Mouse (Mus musculus): ENCODE data around the gene Smim5. TPM values are rescaled to one million over a fixed set of nuclear protein-coding genes. Genes with fewer than 3 reads are reported as not detected.

Gene Smim5
- total and polyA plus RNA-seq, 2 experiments from 2014 or later, result 0.95 to 2.4 TPM

- H3K27ac ChIP-seq (ENCODE audit: low read depth, low read length), result no peak overlapping the region
- DNase-seq (no peak), ATAC-seq (no peak)
- H3K4me1 ChIP-seq (ENCODE audit: insufficient read depth), result peaks cover 6% of the 10 kb centered on the region; the same call in 1 of the 2 replicates
- H3K4me3 ChIP-seq (ENCODE audit: low read depth, low read length), result no peak overlapping the region
- H3K9me3 ChIP-seq (ENCODE audit: low read length), result no peaks in the 10 kb centered on the region
- H3K4me2 ChIP-seq (ENCODE audit: low read depth), result no peak overlapping the region
- no peak overlapping the region for H3K9ac ChIP-seq
- WGBS, result 89% methylated on average over 8 of the region's 8 CpGs
- no peak for TF ChIP-seq CTCF (IDR thresholded peaks at IDR 0.05; ENCODE audit: low read depth)
- H3K27me3 ChIP-seq (ENCODE audit: insufficient read depth, low read length), result peaks cover 20% of the 10 kb centered on the region
- H3K36me3 ChIP-seq (ENCODE audit: insufficient read depth), result no peaks in the 10 kb centered on the region
These were observed 35.9 kb upstream of the Smim5 start for GRCm38 (mm10) chr11:115863895-115864294.

GRCm38 (mm10) chr11:115869393-115869792 lies 30.4 kb upstream of the Smim5 start:
- no peak overlapping the region for H3K9ac ChIP-seq
- no peak overlapping the region for H3K27ac ChIP-seq (ENCODE audit: low read depth, low read length)
- no peak overlapping the region for H3K4me2 ChIP-seq (ENCODE audit: low read depth)
- H3K27me3 ChIP-seq (ENCODE audit: insufficient read depth, low read length), result no peaks in the 10 kb centered on the region; the same call in 1 of the 2 replicates
- no peak for TF ChIP-seq CTCF (IDR thresholded peaks at IDR 0.05; ENCODE audit: low read depth)
- H3K36me3 ChIP-seq (ENCODE audit: insufficient read depth), result no peaks in the 10 kb centered on the region
- no peaks in the 10 kb centered on the region for H3K4me1 ChIP-seq (ENCODE audit: insufficient read depth)
- no peak for ATAC-seq
- H3K9me3 ChIP-seq (ENCODE audit: low read length), result no peaks in the 10 kb centered on the region
- 86% methylated on average over 8 of the region's 8 CpGs for WGBS
- no peak overlapping the region for H3K4me3 ChIP-seq (ENCODE audit: low read depth, low read length)
- no peak for DNase-seq

DNA sequence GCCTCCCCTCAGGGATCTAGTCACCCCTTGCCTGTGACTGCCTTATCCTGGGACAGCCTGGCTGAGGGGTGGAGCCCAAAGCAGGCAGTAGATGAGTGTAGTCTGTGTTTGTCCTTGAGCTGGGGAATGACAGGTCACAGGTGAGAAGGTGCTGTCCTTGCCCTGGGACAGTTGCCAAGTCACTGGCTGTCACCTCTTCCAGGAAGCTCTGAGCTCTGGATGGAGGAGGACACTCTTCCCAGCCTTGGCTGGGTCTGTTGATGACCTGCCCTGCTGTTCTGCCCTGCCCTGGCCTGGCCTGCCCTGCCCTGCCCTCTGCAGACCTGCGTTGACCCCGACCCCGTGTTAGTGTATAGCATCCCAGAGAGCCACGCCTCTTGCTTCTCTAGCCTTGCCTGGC lies 27.3 kb upstream of the Smim5 start:
- no peak overlapping the region for H3K4me3 ChIP-seq (ENCODE audit: low read depth, low read length)
- H3K27ac ChIP-seq (ENCODE audit: low read depth, low read length), result no peak overlapping the region
- WGBS, result 61% methylated on average over 4 of the region's 4 CpGs
- H3K9me3 ChIP-seq (ENCODE audit: low read length), result no peaks in the 10 kb centered on the region
- no peaks in the 10 kb centered on the region for H3K36me3 ChIP-seq (ENCODE audit: insufficient read depth)
- DNase-seq (no peak), ATAC-seq (no peak)
- H3K27me3 ChIP-seq (ENCODE audit: insufficient read depth, low read length), result no peaks in the 10 kb centered on the region; the same call in 1 of the 2 replicates
- H3K9ac ChIP-seq, result no peak overlapping the region
- H3K4me1 ChIP-seq (ENCODE audit: insufficient read depth), result no peaks in the 10 kb centered on the region
- TF ChIP-seq CTCF (IDR thresholded peaks at IDR 0.05; ENCODE audit: low read depth), result no peak
- H3K4me2 ChIP-seq (ENCODE audit: low read depth), result no peak overlapping the region

DNA sequence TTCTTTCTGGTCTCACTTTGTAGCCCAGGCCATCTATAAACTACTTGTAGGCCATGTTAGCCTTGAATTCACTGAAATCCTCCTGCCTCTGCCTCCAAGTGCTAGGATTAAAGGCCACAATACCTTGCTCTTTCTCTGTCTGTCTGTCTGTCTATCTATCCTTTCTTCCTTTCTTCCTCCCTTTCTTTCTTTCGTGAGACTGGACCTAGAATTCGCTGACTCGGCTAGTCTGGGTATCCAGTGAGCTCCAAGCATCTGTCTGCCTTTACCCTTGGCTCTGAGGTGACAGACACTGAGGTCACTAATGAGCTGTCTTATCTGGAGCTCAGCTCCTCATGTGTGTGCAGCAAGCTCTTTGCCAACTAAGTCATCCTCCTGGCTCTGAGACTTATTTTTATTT lies 23.8 kb upstream of the Smim5 start:
- H3K9me3 ChIP-seq (ENCODE audit: low read length), result no peaks in the 10 kb centered on the region
- WGBS, result 90% methylated on average over 3 of the region's 3 CpGs
- H3K27ac ChIP-seq (ENCODE audit: low read depth, low read length), result no peak overlapping the region
- no peak for TF ChIP-seq CTCF (IDR thresholded peaks at IDR 0.05; ENCODE audit: low read depth)
- H3K36me3 ChIP-seq (ENCODE audit: insufficient read depth), result no peaks in the 10 kb centered on the region
- H3K4me1 ChIP-seq (ENCODE audit: insufficient read depth), result no peaks in the 10 kb centered on the region
- ATAC-seq (no peak), DNase-seq (no peak)
- H3K4me3 ChIP-seq (ENCODE audit: low read depth, low read length), result no peak overlapping the region
- no peak overlapping the region for H3K4me2 ChIP-seq (ENCODE audit: low read depth)
- no peaks in the 10 kb centered on the region; the same call in 1 of the 2 replicates for H3K27me3 ChIP-seq (ENCODE audit: insufficient read depth, low read length)
- no peak overlapping the region for H3K9ac ChIP-seq

DNA sequence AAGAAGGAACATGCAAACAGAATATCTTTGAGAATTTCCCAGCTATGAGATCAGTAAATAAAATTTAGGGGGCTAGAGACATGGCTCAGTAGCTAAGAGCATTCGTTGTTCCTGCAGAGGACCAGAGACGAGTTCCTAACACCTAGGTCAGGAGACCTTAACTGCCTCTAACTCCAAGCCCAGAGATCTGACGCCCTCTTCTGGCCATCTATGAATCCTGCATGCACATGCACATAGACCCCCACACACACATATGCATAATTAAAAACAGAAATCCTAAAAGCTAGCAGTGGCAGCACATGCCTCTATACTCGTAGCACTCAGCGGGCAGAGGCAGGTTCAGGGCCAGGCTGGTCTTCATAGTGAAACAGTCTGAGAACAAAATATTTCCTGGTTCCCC lies 23.3 kb upstream of the Smim5 start:
- Histone ChIP-seq H3K4me3 (ENCODE audit: low read depth, low read length) (no peak overlapping the region), H3K36me3 (ENCODE audit: insufficient read depth) (no peaks in the 10 kb centered on the region), H3K27ac (ENCODE audit: low read depth, low read length) (no peak overlapping the region), H3K27me3 (ENCODE audit: insufficient read depth, low read length) (no peaks in the 10 kb centered on the region; the same call in 1 of the 2 replicates), H3K9ac (no peak overlapping the region), H3K9me3 (ENCODE audit: low read length) (no peaks in the 10 kb centered on the region), H3K4me1 (ENCODE audit: insufficient read depth) (no peaks in the 10 kb centered on the region), H3K4me2 (ENCODE audit: low read depth) (no peak overlapping the region)
- TF ChIP-seq CTCF (IDR thresholded peaks at IDR 0.05; ENCODE audit: low read depth), result 0 out of 2 replicates have a peak, but pooled peaks have one; percentile 13
- WGBS, result 77% methylated on average over 5 of the region's 5 CpGs
- DNase-seq (no peak), ATAC-seq (no peak)

- Histone ChIP-seq H3K27me3 (ENCODE audit: insufficient read depth, low read length) (no peaks in the 10 kb centered on the region; the same call in 1 of the 2 replicates), H3K27ac (ENCODE audit: low read depth, low read length) (no peak overlapping the region), H3K36me3 (ENCODE audit: insufficient read depth) (no peaks in the 10 kb centered on the region), H3K4me1 (ENCODE audit: insufficient read depth) (no peaks in the 10 kb centered on the region), H3K9me3 (ENCODE audit: low read length) (no peaks in the 10 kb centered on the region), H3K4me2 (ENCODE audit: low read depth) (no peak overlapping the region), H3K4me3 (ENCODE audit: low read depth, low read length) (no peak overlapping the region), H3K9ac (no peak overlapping the region)
- DNase-seq, result no peak
- no peak for TF ChIP-seq CTCF (IDR thresholded peaks at IDR 0.05; ENCODE audit: low read depth)
- ATAC-seq, result no peak
- WGBS, result 71% methylated on average over 6 of the region's 6 CpGs
These were observed 22.5 kb upstream of the Smim5 start for GRCm38 (mm10) chr11:115877174-115877755.

DNA sequence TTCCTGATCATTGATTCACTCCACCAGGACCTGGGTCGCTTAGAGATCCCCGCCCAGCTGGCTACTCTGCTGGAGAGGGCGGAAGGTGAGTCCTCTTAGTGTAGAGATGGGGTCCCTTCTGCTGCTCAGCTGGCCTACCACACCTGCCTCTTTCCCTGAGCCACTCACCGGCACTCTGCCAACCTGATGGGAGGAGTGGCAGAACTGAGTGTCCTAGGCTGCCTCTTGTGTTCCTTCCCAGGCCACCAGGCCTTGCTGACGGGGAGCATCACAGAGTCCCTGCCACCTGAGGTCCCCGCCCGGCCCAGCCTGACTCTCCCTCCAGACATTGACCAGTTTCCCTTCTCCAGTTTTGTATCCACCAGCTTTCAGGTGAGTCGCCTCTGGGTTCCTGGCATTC lies 21.7 kb upstream of the Smim5 start:
- H3K27me3 ChIP-seq (ENCODE audit: insufficient read depth, low read length), result no peaks in the 10 kb centered on the region; the same call in 1 of the 2 replicates
- H3K4me2 ChIP-seq (ENCODE audit: low read depth), result no peak overlapping the region
- no peak overlapping the region for H3K4me3 ChIP-seq (ENCODE audit: low read depth, low read length)
- no peaks in the 10 kb centered on the region for H3K36me3 ChIP-seq (ENCODE audit: insufficient read depth)
- H3K9ac ChIP-seq, result no peak overlapping the region
- 77% methylated on average over 8 of the region's 8 CpGs for WGBS
- ATAC-seq (no peak), DNase-seq (no peak)
- no peak overlapping the region for H3K27ac ChIP-seq (ENCODE audit: low read depth, low read length)
- H3K9me3 ChIP-seq (ENCODE audit: low read length), result no peaks in the 10 kb centered on the region
- TF ChIP-seq CTCF (IDR thresholded peaks at IDR 0.05; ENCODE audit: low read depth), result no peak
- no peaks in the 10 kb centered on the region for H3K4me1 ChIP-seq (ENCODE audit: insufficient read depth)
